Mouse (Mus musculus): Measurements from ENCODE around the gene Sept9. TPM values are rescaled to one million over a fixed set of nuclear protein-coding genes. Genes with fewer than 3 reads are reported as not detected.

Gene Sept9
- polyA plus RNA-seq, 1 experiment from 2014 or later, result 139 TPM

- Histone ChIP-seq H3K9ac (ENCODE audit: low read length) (peak overlapping the region; percentile 56), H3K4me1 (replicated peaks; ENCODE audit: control insufficient read depth, insufficient read depth, low read length) (peaks cover 54% of the 10 kb centered on the region), H3K9me3 (ENCODE audit: control insufficient read depth, low read length) (no peaks in the 10 kb centered on the region), H3K4me3 (ENCODE audit: low read length) (peak overlapping the region; percentile 43), H3K27ac (ENCODE audit: low read length) (no peak overlapping the region), H3K27me3 (ENCODE audit: control insufficient read depth, insufficient read depth, low read depth, low read length) (no peaks in the 10 kb centered on the region), H3K36me3 (ENCODE audit: control insufficient read depth, insufficient read depth, low read length) (no peaks in the 10 kb centered on the region), H3K4me2 (ENCODE audit: low read depth, low read length) (peak overlapping the region; percentile 69)
- no peak for ATAC-seq (ENCODE audit: low read depth)
- WGBS, result 52% methylated on average over 8 of the region's 8 CpGs
Measured at GRCm38 (mm10) chr11:117233818-117234217, 34.4 kb downstream of the Sept9 start.

- ATAC-seq (ENCODE audit: low read depth), result peak; percentile 21
- Histone ChIP-seq H3K9ac (ENCODE audit: low read length) (peak overlapping the region; percentile 14; the same call in 1 of the 2 replicates), H3K9me3 (ENCODE audit: control insufficient read depth, low read length) (no peaks in the 10 kb centered on the region), H3K4me2 (ENCODE audit: low read depth, low read length) (peak overlapping the region; percentile 33), H3K27ac (ENCODE audit: low read length) (peak overlapping the region; percentile 84), H3K4me3 (ENCODE audit: low read length) (peak overlapping the region; percentile 3; the same call in 1 of the 2 replicates), H3K27me3 (ENCODE audit: control insufficient read depth, insufficient read depth, low read depth, low read length) (no peaks in the 10 kb centered on the region), H3K4me1 (replicated peaks; ENCODE audit: control insufficient read depth, insufficient read depth, low read length) (peaks cover 49% of the 10 kb centered on the region), H3K36me3 (ENCODE audit: control insufficient read depth, insufficient read depth, low read length) (no peaks in the 10 kb centered on the region)
- WGBS, result 20% methylated on average over 12 of the region's 12 CpGs
Measured at GRCm38 (mm10) chr11:117235086-117235897, 35.8 kb downstream of the Sept9 start.

- no peak overlapping the region for H3K4me3 ChIP-seq (ENCODE audit: low read length)
- H3K9me3 ChIP-seq (ENCODE audit: control insufficient read depth, low read length), result no peaks in the 10 kb centered on the region
- H3K36me3 ChIP-seq (ENCODE audit: control insufficient read depth, insufficient read depth, low read length), result no peaks in the 10 kb centered on the region
- H3K4me1 ChIP-seq (replicated peaks; ENCODE audit: control insufficient read depth, insufficient read depth, low read length), result peaks cover 56% of the 10 kb centered on the region
- peak overlapping the region; percentile 84 for H3K27ac ChIP-seq (ENCODE audit: low read length)
- WGBS, result 22% methylated on average over 9 of the region's 9 CpGs
- ATAC-seq (ENCODE audit: low read depth), result peak; percentile 46
- 0 out of 2 replicates have a peak overlapping the region, but pooled peaks have one; percentile 14 for H3K9ac ChIP-seq (ENCODE audit: low read length)
- H3K4me2 ChIP-seq (ENCODE audit: low read depth, low read length), result peak overlapping the region; percentile 18
- no peaks in the 10 kb centered on the region for H3K27me3 ChIP-seq (ENCODE audit: control insufficient read depth, insufficient read depth, low read depth, low read length)
Measured at GRCm38 (mm10) chr11:117235898-117236459, 36.5 kb downstream of the Sept9 start.

GRCm38 (mm10) chr11:117238169-117238568 lies 38.7 kb downstream of the Sept9 start:
- H3K27ac ChIP-seq (ENCODE audit: low read length), result no peak overlapping the region
- no peak overlapping the region for H3K4me2 ChIP-seq (ENCODE audit: low read depth, low read length)
- H3K4me3 ChIP-seq (ENCODE audit: low read length), result no peak overlapping the region
- ATAC-seq (ENCODE audit: low read depth), result peak; percentile 6; the same call in 1 of the 2 replicates
- H3K27me3 ChIP-seq (ENCODE audit: control insufficient read depth, insufficient read depth, low read depth, low read length), result no peaks in the 10 kb centered on the region
- no peak overlapping the region for H3K9ac ChIP-seq (ENCODE audit: low read length)
- no peaks in the 10 kb centered on the region for H3K36me3 ChIP-seq (ENCODE audit: control insufficient read depth, insufficient read depth, low read length)
- H3K9me3 ChIP-seq (ENCODE audit: control insufficient read depth, low read length), result no peaks in the 10 kb centered on the region
- peaks cover 52% of the 10 kb centered on the region for H3K4me1 ChIP-seq (replicated peaks; ENCODE audit: control insufficient read depth, insufficient read depth, low read length)
- WGBS, result 1% methylated on average over 4 of the region's 4 CpGs

GRCm38 (mm10) chr11:117239617-117240016 lies 40.2 kb downstream of the Sept9 start:
- Histone ChIP-seq H3K27me3 (ENCODE audit: control insufficient read depth, insufficient read depth, low read depth, low read length) (no peaks in the 10 kb centered on the region), H3K4me2 (ENCODE audit: low read depth, low read length) (no peak overlapping the region), H3K36me3 (ENCODE audit: control insufficient read depth, insufficient read depth, low read length) (no peaks in the 10 kb centered on the region), H3K9me3 (ENCODE audit: control insufficient read depth, low read length) (no peaks in the 10 kb centered on the region), H3K4me1 (replicated peaks; ENCODE audit: control insufficient read depth, insufficient read depth, low read length) (peaks cover 38% of the 10 kb centered on the region), H3K9ac (ENCODE audit: low read length) (no peak overlapping the region), H3K27ac (ENCODE audit: low read length) (no peak overlapping the region), H3K4me3 (ENCODE audit: low read length) (no peak overlapping the region)
- WGBS, result 81% methylated on average over 6 of the region's 6 CpGs
- no peak for ATAC-seq (ENCODE audit: low read depth)

- Histone ChIP-seq H3K4me2 (ENCODE audit: low read depth, low read length) (no peak overlapping the region), H3K4me1 (replicated peaks; ENCODE audit: control insufficient read depth, insufficient read depth, low read length) (peaks cover 31% of the 10 kb centered on the region), H3K36me3 (ENCODE audit: control insufficient read depth, insufficient read depth, low read length) (no peaks in the 10 kb centered on the region), H3K27me3 (ENCODE audit: control insufficient read depth, insufficient read depth, low read depth, low read length) (no peaks in the 10 kb centered on the region), H3K9me3 (ENCODE audit: control insufficient read depth, low read length) (no peaks in the 10 kb centered on the region), H3K4me3 (ENCODE audit: low read length) (no peak overlapping the region), H3K9ac (ENCODE audit: low read length) (no peak overlapping the region), H3K27ac (ENCODE audit: low read length) (peak overlapping the region; percentile 53; the same call in 1 of the 2 replicates)
- ATAC-seq (ENCODE audit: low read depth), result no peak
- WGBS, result 73% methylated on average over 9 of the region's 9 CpGs
Measured at GRCm38 (mm10) chr11:117240322-117240721, 40.9 kb downstream of the Sept9 start.

GRCm38 (mm10) chr11:117240861-117241738 lies 41.6 kb downstream of the Sept9 start:
- WGBS, result 51% methylated on average over 11 of the region's 11 CpGs
- Histone ChIP-seq H3K27ac (ENCODE audit: low read length) (peak overlapping the region; percentile 53), H3K4me2 (ENCODE audit: low read depth, low read length) (peak overlapping the region; percentile 10; the same call in 1 of the 2 replicates), H3K36me3 (ENCODE audit: control insufficient read depth, insufficient read depth, low read length) (no peaks in the 10 kb centered on the region), H3K4me1 (replicated peaks; ENCODE audit: control insufficient read depth, insufficient read depth, low read length) (peaks cover 24% of the 10 kb centered on the region), H3K4me3 (ENCODE audit: low read length) (no peak overlapping the region), H3K27me3 (ENCODE audit: control insufficient read depth, insufficient read depth, low read depth, low read length) (no peaks in the 10 kb centered on the region), H3K9me3 (ENCODE audit: control insufficient read depth, low read length) (no peaks in the 10 kb centered on the region), H3K9ac (ENCODE audit: low read length) (no peak overlapping the region)
- peak; percentile 82 for ATAC-seq (ENCODE audit: low read depth)

- 81% methylated on average over 10 of the region's 10 CpGs for WGBS
- peaks cover 20% of the 10 kb centered on the region for H3K4me1 ChIP-seq (replicated peaks; ENCODE audit: control insufficient read depth, insufficient read depth, low read length)
Measured at GRCm38 (mm10) chr11:117242339-117243084, 43.1 kb downstream of the Sept9 start.

More at GRCm38 (mm10) chr11:117242339-117243084, 43.1 kb downstream of the Sept9 start:
- H3K27me3 ChIP-seq (ENCODE audit: control insufficient read depth, insufficient read depth, low read depth, low read length), result no peaks in the 10 kb centered on the region
- no peak overlapping the region for H3K27ac ChIP-seq (ENCODE audit: low read length)
- no peak overlapping the region for H3K4me2 ChIP-seq (ENCODE audit: low read depth, low read length)
- no peak overlapping the region for H3K4me3 ChIP-seq (ENCODE audit: low read length)
- no peak for ATAC-seq (ENCODE audit: low read depth)
- H3K9me3 ChIP-seq (ENCODE audit: control insufficient read depth, low read length), result no peaks in the 10 kb centered on the region
- no peaks in the 10 kb centered on the region for H3K36me3 ChIP-seq (ENCODE audit: control insufficient read depth, insufficient read depth, low read length)
- no peak overlapping the region for H3K9ac ChIP-seq (ENCODE audit: low read length)

Measured in lung, embryonic 16.5 days (tissue).